In the genomic region with DNA sequence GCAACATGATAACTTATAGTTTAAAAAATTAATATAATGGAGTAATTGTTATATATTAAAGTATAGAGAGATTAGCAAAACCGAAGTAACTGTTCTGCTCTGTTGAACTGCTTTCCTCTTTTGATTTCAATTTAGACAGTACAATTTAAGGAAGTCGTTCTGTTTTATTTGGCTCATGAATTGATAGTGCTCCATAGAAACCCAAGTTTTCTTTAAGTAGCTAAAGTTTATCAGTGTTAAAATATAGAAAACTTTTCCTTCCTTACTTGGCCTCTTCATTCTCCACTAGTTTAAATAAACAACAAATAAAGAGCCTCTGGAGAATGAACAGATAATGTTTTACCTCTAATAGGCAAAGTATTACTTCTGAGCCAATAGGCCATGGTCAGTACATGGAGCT, we compare ENCODE assay signal across 13 mouse cellular contexts. TPM values are rescaled to one million over a fixed set of nuclear protein-coding genes. Genes with fewer than 3 reads are reported as not detected.
"Had no signal": no experiment of that assay in that cellular context is flagged by ENCODE, and none has a peak within 500 bp of the region (broad histone marks: within the 10 kb centered on the region; RNA-seq: fewer than 3 reads in every experiment).

No protein-coding gene starts in this region.

- H3K36me3 ChIP-seq: limb, embryonic 10.5 days; midbrain, embryonic 13.5 days had no signal

- DNase-seq: kidney, postnatal 25 days; lung, adult 2 months; lung, postnatal 36 days; right cerebral cortex, adult 18-20 months; right cerebral cortex, postnatal 25 days; thymus, postnatal 36 days had no signal

- H3K9me3 ChIP-seq: limb, embryonic 10.5 days; midbrain, embryonic 13.5 days had no signal

- ATAC-seq: lung, postnatal 0 days; midbrain, embryonic 13.5 days had no signal

- H3K27ac ChIP-seq: left cerebral cortex, adult 2 months; limb, embryonic 10.5 days; midbrain, embryonic 13.5 days had no signal

- H3K27me3 ChIP-seq: midbrain, embryonic 13.5 days had no signal

RNA-seq across cellular contexts. Expression of gene Acbd7, which starts 49.7 kb away (rescaled TPM):
- total RNA-seq: megakaryocyte progenitor cell, adult 5-6 weeks; monocyte, adult 5-6 weeks had no signal
- polyA plus RNA-seq: limb, embryonic 10.5 days; lung, adult 2 months; small intestine, adult 2 months had no signal
